Mouse (Mus musculus): ENCODE results near the gene Cryz.

Gene Cryz

DNA sequence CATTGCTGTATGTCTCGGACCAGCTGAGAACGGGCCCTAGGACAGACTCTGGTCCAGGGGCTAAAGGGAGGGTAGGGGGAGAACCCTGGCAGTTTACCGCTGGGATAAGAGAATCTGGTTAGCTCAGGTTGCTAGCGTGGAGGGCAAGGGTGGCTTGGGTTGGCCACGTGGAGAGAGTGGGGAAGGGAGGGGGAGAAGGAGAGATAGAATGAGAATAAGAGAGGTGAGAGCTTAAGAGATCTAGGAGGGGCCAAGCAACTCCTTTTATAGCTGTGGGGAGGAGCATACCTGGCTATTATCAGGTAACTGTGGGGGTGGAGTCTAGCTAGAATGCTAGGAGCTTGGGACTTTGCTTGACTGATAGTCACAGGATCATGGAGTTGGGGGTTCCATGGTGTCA is 74.5 kb downstream of the Cryz start:
- DNase-seq (ENCODE audit: low read depth, low spot score) = no peak

Measured in CD4-positive, CD25-positive, alpha-beta regulatory T cell, adult 2 months (primary cell).